Mouse (Mus musculus) stomach, postnatal 0 days (tissue): Measurements from ENCODE around the gene Ccl17.

Experiments
- CTCF ChIP-seq: IDR thresholded peaks from 2 replicates; pipeline ENCODE4 v1.5.1; 2016; ENCODE audit warnings: antibody characterized with exemption, low read depth, mild to moderate bottlenecking, moderate library complexity
- EP300 ChIP-seq: optimal IDR thresholded peaks from 2 replicates; pipeline ENCODE3; 2016; ENCODE audit warnings: antibody characterized with exemption

DNA sequence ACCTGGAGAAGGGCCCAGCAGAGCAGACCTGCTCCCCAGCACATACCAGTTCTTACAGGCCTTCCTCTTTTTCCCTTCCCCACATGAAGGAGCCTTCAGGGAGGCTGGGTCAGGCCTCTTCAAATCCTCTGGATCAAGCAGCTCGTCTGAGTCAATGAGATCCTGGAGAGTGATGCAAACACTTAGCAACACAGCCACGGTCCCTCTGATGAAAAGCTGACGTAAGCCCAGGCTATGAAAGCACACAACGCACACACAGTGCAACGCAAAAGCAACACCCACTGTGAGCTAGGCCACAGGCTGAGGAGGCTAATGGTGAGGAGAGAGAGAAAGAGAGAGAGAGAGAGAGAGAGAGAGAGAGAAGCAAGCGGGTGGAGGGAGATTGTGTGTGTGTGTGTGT lies 14.9 kb downstream of the Ccl17 start:
- no peak for TF ChIP-seq CTCF
- TF ChIP-seq EP300 = no peak
